Mouse (Mus musculus) mouse trophoblast stem cell (cell line): ENCODE measurements around the gene Clic6.

Experiments
- in situ Hi-C, 2 experiments: fragments of 300-500 bp; cut with MseI, MboI; formaldehyde crosslinking; loops; 2 replicates in 1 of 2; 3 replicates in 1 of 2; pipeline ENCODE4 v1.15.1; 2025

Clic6 gene

GRCm38 (mm10) chr16:92485436-92485835 is at the start of gene Clic6:
Clic6 (plus strand) TSS chr16:92485736.
- in situ Hi-C loops, result no loop called here

DNA sequence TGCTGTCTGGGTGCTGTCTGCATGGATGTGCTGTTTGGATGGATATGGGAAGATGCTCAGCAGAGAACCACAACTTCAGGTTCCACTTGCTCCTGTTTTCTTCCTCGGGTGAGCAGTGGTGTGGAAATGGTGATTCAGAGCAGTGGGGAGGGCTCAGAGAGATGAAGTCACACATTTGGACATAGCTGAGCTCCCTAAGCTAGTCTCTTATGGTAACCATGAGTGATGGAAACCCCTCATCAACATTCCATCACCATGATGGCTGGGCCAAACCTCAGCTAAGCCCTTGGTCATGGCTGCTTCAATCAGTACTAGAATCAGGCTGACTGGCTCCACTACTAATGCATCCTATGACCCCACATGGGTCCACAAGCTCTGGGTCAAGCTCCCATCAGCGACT is 45.8 kb upstream of the Clic6 start:
- in situ Hi-C loops, result loop anchor here in 1 of 2 experiments (5.0 kb wide), 1 partner anchor 52 kb away; no protein-coding TSS in a partner anchor

DNA sequence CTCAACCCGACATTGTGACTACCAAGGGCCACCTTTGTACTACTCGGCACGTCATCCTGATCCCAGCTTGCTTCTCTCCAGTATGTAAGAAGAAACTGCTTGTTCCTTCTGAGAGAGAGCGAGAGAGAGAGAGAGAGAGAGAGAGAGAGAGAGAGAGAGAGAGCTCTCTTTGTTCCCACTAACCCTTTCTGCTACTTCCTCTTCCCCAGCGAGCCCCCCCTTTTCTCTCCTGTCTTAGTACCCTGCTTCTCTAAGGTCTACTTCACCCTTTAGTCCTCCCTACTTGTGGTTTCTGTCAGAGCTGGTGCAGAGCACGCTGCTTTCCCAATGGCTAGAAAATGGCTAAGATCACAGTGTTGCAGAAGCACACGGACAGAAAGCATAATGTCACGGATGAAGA is 45.3 kb upstream of the Clic6 start:
- in situ Hi-C loops, result loop anchor here in 1 of 2 experiments (5.0 kb wide), 1 partner anchor 53 kb away; no protein-coding TSS in a partner anchor

GRCm38 (mm10) chr16:92441203-92441602 is 44.3 kb upstream of the Clic6 start:
- in situ Hi-C loops, result loop anchor here in 1 of 2 experiments (5.0 kb wide), 1 partner anchor 54 kb away; no protein-coding TSS in a partner anchor

DNA sequence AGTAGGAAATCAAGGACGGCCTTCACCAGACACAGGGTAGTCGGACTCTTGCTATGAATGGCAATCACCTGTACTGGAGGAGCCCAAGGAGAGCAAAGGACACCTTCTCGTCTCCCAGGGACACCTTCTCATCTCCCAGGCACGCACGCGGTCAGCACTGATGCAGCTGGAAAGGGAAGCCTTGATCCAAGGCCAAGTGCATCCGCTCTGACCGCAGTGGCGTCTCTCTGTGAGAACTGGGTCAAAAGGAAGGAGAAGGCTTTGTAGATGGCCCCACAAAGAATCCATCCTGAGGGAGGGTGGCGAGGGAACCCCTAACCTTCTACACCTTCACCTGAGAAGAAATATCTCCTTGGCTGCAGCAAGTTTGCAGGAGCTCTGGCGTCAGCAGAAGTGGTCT is 43.4 kb upstream of the Clic6 start:
- in situ Hi-C loops, result loop anchor here in 1 of 2 experiments (5.0 kb wide), 1 partner anchor 55 kb away; no protein-coding TSS in a partner anchor

DNA sequence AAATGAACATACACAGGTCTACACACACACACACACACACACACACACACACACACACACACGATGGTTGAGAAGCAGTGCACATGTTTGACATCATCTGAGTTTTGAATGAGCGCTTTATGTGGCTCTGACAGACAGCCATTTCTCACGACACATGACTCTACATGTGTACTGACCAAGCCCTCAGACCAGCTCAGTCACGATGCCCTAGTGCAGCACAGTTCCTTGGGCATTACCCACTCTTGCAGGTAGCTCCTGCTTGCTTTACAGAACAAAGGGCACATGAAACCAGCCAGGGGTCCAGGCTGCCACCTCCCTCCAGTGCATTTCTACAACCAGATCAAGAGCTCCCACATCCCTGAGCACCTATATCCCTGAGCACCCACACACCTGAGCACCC is 42.6 kb upstream of the Clic6 start:
- in situ Hi-C loops, result loop anchor here in 1 of 2 experiments (5.0 kb wide), 1 partner anchor 56 kb away; no protein-coding TSS in a partner anchor

GRCm38 (mm10) chr16:92443644-92444113 is 41.9 kb upstream of the Clic6 start:
- in situ Hi-C loops, result loop anchor here in 1 of 2 experiments (5.0 kb wide), 1 partner anchor 56 kb away; no protein-coding TSS in a partner anchor

- in situ Hi-C loops, result loop anchor here in 1 of 2 experiments (5.0 kb wide), 1 partner anchor 48 kb away; no protein-coding TSS in a partner anchor
These were observed 40.2 kb upstream of the Clic6 start for GRCm38 (mm10) chr16:92445377-92445776.

DNA sequence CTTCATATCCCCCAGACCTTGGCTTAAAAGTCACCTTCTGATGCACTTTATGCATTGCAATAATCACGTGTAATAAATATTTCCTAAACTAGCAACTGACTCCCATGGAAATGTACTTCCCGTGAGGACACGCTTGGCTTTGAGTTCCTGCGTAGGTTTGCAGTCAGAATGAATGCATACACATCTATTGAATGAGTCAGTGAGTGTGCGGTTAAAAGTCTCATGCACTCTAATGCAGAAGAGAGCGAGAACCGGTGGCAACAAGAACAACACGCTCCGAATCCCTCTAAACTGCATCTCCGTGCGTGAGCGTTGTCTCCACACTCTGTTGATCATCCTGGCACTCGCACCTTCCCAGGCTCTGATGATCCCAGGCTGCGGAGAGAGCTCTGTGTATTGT is 36.5 kb upstream of the Clic6 start:
- in situ Hi-C loops, result loop anchor here in 1 of 2 experiments (5.0 kb wide), 1 partner anchor 52 kb away; no protein-coding TSS in a partner anchor

- in situ Hi-C loops, result no loop called here
These were observed 35.2 kb upstream of the Clic6 start for GRCm38 (mm10) chr16:92450331-92450730.

DNA sequence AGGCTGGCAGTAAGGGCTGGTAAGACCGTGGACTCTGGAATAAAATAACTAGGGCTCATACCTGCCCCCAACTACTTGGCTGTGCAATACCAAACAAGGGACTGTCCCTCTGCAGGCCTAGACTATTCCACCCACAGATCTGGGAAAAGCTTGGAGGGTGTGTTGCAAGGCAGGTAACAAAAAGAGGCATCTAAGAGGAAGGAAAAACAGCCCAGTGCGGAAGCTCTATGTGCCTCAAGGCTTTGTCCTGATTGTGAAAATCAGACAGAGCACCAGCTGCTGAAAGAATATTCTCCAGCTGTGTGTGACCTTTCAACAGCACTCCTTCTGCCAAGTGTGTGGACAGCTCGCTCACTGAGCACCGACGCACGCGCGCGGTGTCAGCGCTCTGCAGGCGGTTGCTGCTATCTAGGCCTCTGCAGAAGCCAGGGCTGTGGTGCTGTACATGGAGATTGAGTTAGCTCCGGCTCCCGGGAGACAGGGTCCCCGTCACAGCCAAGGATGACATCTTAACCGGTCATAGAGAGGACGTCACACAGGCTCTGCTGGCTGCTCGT is 33.9 kb upstream of the Clic6 start:
- in situ Hi-C loops, result no loop called here

- in situ Hi-C loops, result no loop called here
These were observed 32.9 kb upstream of the Clic6 start for GRCm38 (mm10) chr16:92452609-92453008.

- in situ Hi-C loops, result no loop called here
These were observed 31.5 kb upstream of the Clic6 start for GRCm38 (mm10) chr16:92454002-92454401.

DNA sequence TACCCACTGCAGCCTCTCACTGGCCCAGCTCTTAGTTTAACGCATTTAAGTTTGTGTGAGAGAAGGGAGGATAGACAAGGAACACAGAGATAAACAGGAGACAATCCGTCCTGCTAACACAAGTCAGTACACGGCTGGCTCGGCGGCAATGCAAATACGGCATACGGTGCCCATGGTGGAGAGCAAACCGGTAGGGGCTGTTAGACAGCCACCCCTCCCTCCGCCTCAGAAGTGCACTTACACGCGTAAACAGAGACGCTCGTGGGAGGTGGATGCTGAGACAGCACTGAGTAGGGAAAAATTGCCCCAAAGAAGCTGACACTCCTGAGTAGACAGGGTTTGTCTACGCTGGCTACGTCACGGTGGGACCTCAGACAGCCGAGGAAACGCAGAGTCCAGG is 31.0 kb upstream of the Clic6 start:
- in situ Hi-C loops, result no loop called here

GRCm38 (mm10) chr16:92455488-92455887 is 30.0 kb upstream of the Clic6 start:
- in situ Hi-C loops, result no loop called here

DNA sequence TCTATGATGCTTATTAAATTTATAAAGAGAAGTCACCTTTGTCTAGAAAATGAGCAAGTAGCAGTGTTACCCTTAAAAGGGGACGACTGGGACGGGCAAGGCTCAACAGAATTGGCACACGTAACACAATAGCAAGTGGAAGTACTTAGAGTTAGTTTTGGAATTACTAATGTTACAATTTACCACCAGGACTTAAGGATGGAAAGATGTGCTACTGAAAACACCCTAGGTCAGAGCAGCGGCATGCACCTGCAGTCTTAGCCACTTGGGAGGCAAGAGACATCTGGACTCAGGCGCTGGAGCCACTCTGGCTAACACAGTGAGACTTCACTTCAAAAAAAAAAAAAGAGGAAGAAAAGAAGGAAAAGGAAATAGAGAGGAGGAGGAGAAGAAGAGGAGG is 29.6 kb upstream of the Clic6 start:
- in situ Hi-C loops, result no loop called here

GRCm38 (mm10) chr16:92457594-92457993 is 27.9 kb upstream of the Clic6 start:
- in situ Hi-C loops, result no loop called here

DNA sequence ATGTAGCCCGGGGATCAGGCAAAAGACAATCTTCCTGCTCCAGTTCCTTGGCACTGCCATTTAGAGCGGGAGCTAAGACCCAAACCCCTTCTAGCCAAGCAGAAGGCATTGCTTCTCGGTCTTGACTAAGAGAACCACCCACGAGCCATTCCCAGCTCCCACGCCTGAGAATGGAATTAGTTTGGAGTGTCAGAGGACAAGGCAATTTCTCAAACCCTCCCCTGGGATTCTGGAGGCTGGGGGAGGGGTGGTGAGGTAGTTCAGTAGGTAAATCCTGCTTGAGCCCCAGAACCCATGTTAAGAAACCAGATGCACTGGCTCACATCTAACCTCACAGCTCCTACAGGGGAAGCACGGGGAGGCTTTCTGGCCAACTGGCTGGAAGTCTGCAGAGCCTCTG is 24.1 kb upstream of the Clic6 start:
- in situ Hi-C loops, result no loop called here

DNA sequence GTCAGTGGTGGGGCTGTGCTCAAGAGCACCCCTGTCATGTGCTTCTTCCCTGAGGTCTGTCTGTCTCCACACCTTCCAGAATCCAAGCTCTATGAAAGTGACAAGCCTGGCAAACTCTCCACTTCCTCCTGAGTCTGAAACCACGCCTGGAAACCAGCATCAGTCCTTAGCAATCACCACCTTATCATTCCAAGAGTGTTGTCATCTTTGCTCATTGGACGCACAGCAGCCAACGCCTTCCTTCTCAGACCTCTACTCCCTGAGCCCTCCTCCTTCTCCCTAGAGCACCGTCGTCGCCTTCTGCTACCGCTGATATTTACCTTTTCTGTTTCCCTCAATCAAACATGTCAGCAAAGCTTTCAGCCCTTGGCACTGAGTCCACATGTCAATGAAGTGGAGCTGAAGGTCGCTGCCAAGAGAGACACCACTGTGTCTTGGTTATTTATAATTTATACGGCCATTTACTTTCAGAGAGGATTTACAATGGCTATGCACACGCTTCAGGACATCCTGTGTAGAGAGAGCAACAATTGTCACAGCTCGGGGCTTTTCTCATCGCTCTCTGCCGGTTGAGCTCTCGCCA is 21.1 kb upstream of the Clic6 start:
- in situ Hi-C loops, result no loop called here

- in situ Hi-C loops, result no loop called here
These were observed 20.3 kb upstream of the Clic6 start for GRCm38 (mm10) chr16:92465226-92465625.

DNA sequence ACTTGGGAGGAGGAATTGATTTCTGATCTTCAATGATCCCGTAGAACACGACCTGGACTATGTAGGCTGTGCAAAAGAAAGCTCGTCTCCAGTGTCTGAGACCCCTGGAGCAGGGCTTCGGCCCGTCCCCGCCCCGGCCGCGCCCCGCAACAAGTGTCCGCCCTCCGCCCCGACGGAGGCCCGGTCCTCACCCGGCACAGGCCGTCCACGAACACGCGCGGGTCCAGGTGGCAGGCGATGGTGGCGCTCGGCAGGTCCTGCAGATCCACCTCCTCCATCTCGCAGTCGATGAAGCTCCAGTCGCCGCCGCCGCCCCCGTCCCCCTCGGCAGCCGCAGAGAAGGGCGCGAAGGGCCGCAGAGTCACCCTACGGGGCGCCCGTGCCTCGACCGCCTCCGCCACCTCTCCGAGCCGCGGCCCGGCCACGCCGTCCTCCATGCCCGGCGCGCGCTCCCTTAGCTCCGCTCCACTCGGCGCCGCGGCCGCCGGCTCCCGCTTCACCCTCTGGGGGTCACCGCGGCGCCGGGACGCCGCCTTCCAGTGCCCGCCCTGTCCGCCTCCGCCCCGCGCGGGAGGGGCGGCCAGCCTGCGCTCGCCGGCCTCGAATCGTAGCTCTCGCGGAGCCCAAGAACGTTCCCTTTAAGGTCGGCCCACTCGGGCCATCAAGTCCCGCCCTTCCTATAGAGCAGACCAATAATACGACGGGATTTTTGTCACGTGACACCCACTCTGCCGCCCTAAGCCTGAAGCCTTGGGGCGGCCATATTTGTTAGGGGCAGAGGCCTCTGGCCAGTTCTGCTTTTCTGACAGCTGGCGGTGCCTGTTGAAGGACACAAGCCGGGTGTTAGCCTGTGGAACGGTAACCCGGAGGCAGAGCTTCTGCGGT is 19.7 kb upstream of the Clic6 start:
- in situ Hi-C loops, result no loop called here

DNA sequence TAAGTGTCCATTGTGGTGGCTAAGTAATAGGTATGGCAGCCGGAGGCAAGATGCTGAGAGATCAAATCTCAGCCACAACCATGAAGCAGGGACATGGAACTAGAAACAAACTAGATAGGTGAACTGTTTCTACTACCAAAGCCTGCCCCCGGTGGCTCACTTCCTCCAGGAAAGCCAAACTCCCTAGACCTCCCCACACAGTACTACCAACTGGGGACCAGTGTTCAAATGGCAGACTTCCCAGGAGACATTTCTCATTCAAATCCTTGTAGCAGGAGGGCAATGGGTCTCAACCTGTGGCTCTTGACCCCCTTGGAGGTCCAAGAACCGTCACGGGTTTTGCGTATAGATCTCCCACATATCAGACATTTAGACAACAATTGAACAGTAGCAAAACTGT is 18.5 kb upstream of the Clic6 start:
- in situ Hi-C loops, result no loop called here
